Mouse (Mus musculus): ENCODE results near the gene Gorab. TPM values are rescaled to one million over a fixed set of nuclear protein-coding genes. Genes with fewer than 3 reads are reported as not detected.

Gene Gorab
- polyA plus RNA-seq, 1 experiment from 2014 or later: 31.3 TPM

GRCm38 (mm10) chr1:163350988-163351387, 52.5 kb downstream of the Gorab start:
- no peak for ATAC-seq (ENCODE audit: low FRiP score)
- WGBS: 89% methylated on average over 3 of the region's 3 CpGs
- Histone ChIP-seq H3K27me3 (no peaks in the 10 kb centered on the region), H3K9ac (no peak overlapping the region), H3K9me3 (replicated peaks) (no peaks in the 10 kb centered on the region), H3K27ac (no peak overlapping the region), H3K4me1 (no peaks in the 10 kb centered on the region), H3K4me3 (no peak overlapping the region), H3K4me2 (replicated peaks) (no peak overlapping the region), H3K36me3 (no peaks in the 10 kb centered on the region)

GRCm38 (mm10) chr1:163345541-163345940, 57.9 kb downstream of the Gorab start:
- WGBS: 90% methylated on average over 5 of the region's 5 CpGs
- no peak for ATAC-seq (ENCODE audit: low FRiP score)

DNA sequence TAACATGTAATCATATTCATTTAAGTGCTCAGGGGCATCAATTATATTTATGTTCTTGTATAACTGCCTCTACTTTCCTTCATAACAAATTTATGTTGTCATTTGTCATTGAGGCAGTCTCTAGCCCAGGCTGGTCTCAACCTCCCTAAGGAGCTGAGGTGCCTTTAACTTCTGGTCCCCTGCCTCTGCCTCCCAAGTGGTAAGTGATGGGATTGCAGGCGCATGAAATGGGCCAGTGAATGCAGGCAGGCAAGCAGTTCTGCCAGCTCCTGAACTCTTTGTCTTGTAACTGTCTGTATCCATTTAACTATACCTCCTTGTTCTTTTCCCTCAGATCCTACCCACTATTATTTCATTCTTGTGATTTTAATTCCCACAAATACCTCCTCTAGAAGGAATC, 58.5 kb downstream of the Gorab start:
- H3K36me3 ChIP-seq: no peaks in the 10 kb centered on the region
- ATAC-seq (ENCODE audit: low FRiP score): no peak
- no peak overlapping the region for H3K27ac ChIP-seq
- H3K9me3 ChIP-seq (replicated peaks): no peaks in the 10 kb centered on the region
- H3K4me2 ChIP-seq (replicated peaks): no peak overlapping the region
- H3K27me3 ChIP-seq: no peaks in the 10 kb centered on the region
- H3K4me1 ChIP-seq: no peaks in the 10 kb centered on the region
- WGBS: 20% methylated on average over 1 of the region's 1 CpGs
- no peak overlapping the region for H3K4me3 ChIP-seq
- H3K9ac ChIP-seq: no peak overlapping the region

More at GRCm38 (mm10) chr1:163345541-163345940, 57.9 kb downstream of the Gorab start:
- H3K27me3 ChIP-seq: no peaks in the 10 kb centered on the region
- no peak overlapping the region for H3K4me3 ChIP-seq
- H3K36me3 ChIP-seq: no peaks in the 10 kb centered on the region
- H3K4me2 ChIP-seq (replicated peaks): no peak overlapping the region
- no peaks in the 10 kb centered on the region for H3K9me3 ChIP-seq (replicated peaks)
- no peak overlapping the region for H3K9ac ChIP-seq
- no peaks in the 10 kb centered on the region for H3K4me1 ChIP-seq
- no peak overlapping the region for H3K27ac ChIP-seq

DNA sequence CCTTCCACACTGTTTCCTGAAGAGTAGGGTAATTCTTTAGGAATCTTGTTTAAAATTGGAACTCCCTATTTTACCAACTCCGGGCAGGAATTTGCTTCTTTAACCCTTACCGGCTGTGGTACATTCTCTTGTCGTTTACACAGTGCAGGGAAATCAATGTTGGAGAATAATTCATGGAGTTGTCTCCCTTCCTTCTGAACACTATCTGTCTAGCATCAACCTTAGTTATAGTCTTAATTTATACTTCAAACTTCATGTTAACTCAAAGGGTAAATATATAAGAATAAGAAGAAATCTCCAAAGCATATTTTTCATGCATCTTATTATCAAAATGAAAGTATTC, 64.3 kb downstream of the Gorab start:
- 66% methylated on average over 3 of the region's 3 CpGs for WGBS
- no peak for ATAC-seq (ENCODE audit: low FRiP score)
- H3K27me3 ChIP-seq: no peaks in the 10 kb centered on the region
- no peak overlapping the region for H3K27ac ChIP-seq
- H3K36me3 ChIP-seq: no peaks in the 10 kb centered on the region
- H3K4me3 ChIP-seq: no peak overlapping the region
- 0 out of 2 replicates have a peak overlapping the region, but pooled peaks have one; percentile 8 for H3K4me2 ChIP-seq (replicated peaks)
- no peak overlapping the region for H3K9ac ChIP-seq
- H3K9me3 ChIP-seq (replicated peaks): no peaks in the 10 kb centered on the region
- H3K4me1 ChIP-seq: peaks cover 6% of the 10 kb centered on the region

DNA sequence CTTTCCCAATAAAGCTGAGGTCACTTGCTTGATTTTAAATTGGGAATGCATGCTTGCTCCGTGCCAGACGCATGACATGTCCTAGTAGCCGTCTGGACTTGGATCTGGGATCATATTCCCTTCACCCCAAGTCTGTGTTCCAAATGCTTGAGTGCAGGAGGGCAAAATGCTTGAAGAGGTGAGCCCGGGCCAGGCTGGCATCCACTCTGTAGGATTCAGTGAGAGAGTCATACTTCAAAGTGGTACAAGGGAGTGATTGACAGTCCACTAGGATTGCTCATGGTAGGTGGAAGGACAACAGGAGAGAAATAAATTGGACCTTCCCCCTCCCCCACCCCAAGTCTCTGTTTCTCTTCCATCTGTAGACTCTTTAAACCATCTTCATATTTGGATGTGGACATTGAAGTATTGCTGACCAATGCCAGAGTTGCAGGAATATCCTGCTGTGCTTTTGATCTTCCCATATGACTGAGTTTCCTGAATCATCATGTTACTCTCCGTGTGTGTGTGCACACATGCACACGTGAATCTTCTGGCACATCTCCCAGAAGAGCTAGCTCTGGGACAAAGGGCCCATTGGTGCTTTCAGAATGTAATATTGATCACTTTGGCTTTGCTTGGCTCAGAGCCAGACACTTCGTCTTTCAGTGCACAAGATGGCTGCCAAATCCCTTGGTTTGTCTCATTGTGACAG, 64.8 kb downstream of the Gorab start:
- Histone ChIP-seq H3K9me3 (replicated peaks) (no peaks in the 10 kb centered on the region), H3K4me3 (no peak overlapping the region), H3K9ac (no peak overlapping the region), H3K36me3 (no peaks in the 10 kb centered on the region), H3K27ac (0 out of 2 replicates have a peak overlapping the region, but pooled peaks have one; percentile 12), H3K4me2 (replicated peaks) (0 out of 2 replicates have a peak overlapping the region, but pooled peaks have one; percentile 8), H3K27me3 (no peaks in the 10 kb centered on the region), H3K4me1 (peaks cover 6% of the 10 kb centered on the region)
- WGBS: 61% methylated on average over 7 of the region's 7 CpGs
- peak; percentile 81 for ATAC-seq (ENCODE audit: low FRiP score)

DNA sequence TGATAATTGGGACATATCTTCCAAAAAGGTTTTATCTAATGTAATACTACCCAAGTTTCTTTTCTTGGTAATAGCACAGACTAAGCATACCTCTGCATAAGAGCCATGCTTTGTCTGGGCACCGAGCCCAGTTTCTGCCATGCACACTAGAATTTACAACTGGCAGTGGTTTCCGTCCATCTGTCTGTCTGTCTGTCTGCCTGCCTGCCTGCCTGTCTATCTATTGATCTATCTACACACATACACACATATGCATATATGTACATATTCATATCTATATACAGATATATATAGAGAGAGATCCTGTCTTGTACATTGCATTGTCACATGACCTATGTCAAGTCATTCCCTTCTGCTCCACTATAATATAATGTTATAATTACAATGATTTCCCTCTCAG, 65.6 kb downstream of the Gorab start:
- H3K27me3 ChIP-seq: no peaks in the 10 kb centered on the region
- H3K36me3 ChIP-seq: no peaks in the 10 kb centered on the region
- no peak overlapping the region for H3K9ac ChIP-seq
- peaks cover 6% of the 10 kb centered on the region for H3K4me1 ChIP-seq
- no peak overlapping the region for H3K4me2 ChIP-seq (replicated peaks)
- H3K4me3 ChIP-seq: no peak overlapping the region
- no peak overlapping the region for H3K27ac ChIP-seq
- H3K9me3 ChIP-seq (replicated peaks): no peaks in the 10 kb centered on the region
- ATAC-seq (ENCODE audit: low FRiP score): no peak
- 86% methylated on average over 2 of the region's 2 CpGs for WGBS

Other genes starting within 250 kb of the Gorab start
- gene Prrx1, start 90.0 kb downstream of the Gorab start, polyA plus RNA-seq (2016; fragmentation: Nextera tagmentation; extraction: Ambion mirVana): 81.5 and 83.2 TPM in 2 replicates